Mouse (Mus musculus): ENCODE measurements around the gene Cmbl. TPM values are rescaled to one million over a fixed set of nuclear protein-coding genes. Genes with fewer than 3 reads are reported as not detected.

Cmbl gene
- total RNA-seq, 2 experiments from 2014 or later = 103 to 106 TPM

DNA sequence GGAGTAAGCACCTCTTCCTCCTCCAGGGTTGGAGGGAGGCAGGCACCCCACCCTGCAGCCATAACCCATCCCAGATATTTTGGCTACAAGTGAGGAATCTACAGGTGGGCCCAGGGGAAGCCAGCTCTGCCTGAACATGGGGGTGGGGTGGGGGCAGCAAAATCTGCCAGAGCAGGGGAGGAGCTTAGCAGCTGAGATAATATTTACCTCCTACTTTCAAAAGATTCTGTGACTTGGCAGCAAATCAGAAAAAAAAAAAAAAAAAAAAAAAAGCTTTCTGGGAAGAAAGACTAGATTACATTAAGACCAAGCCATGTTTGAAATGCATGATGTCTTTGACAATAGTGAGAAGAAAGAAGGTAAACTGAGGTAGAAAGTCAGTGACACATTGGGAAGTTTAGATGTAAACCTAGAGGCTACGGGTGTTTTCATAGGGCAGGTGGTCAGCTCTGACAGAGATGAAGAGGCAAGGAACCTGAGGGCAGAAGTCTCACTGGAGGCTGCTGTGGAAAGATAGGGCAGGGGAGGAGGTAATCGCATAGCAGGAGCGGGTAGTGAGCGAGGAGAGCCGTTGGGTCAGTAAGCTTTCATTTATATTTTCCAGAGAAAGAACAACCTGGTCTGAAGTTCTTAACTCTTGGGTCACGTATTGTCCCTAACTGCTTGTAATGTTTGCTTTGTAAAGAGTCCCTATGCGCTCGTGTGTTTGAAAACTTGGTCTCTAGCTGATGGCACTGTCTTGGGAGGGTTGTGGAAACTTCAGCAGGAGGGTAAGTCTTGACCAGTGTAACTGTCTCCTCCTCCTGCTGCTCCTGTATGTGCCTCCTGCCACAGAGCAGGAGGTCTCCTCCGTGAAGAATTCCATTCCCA lies 25.3 kb upstream of the Cmbl start:
- DNase-seq (ENCODE audit: low spot score in 2 of 2) = no peak

DNA sequence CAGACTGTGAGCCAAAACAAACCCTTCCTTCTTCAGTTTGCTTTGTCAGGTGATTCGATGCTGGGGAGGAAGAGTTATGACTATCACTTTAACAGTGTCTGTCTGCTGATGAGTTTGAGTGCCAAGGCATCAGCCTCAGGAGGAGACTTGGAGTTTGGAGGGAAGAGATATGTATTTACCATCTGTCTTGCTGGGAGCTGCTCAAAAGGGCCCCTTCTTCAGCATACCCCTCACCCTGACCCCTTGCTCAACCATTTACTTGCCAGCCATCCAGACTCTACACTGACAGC lies 24.7 kb upstream of the Cmbl start:
- DNase-seq (ENCODE audit: low spot score in 2 of 2) = no peak

DNA sequence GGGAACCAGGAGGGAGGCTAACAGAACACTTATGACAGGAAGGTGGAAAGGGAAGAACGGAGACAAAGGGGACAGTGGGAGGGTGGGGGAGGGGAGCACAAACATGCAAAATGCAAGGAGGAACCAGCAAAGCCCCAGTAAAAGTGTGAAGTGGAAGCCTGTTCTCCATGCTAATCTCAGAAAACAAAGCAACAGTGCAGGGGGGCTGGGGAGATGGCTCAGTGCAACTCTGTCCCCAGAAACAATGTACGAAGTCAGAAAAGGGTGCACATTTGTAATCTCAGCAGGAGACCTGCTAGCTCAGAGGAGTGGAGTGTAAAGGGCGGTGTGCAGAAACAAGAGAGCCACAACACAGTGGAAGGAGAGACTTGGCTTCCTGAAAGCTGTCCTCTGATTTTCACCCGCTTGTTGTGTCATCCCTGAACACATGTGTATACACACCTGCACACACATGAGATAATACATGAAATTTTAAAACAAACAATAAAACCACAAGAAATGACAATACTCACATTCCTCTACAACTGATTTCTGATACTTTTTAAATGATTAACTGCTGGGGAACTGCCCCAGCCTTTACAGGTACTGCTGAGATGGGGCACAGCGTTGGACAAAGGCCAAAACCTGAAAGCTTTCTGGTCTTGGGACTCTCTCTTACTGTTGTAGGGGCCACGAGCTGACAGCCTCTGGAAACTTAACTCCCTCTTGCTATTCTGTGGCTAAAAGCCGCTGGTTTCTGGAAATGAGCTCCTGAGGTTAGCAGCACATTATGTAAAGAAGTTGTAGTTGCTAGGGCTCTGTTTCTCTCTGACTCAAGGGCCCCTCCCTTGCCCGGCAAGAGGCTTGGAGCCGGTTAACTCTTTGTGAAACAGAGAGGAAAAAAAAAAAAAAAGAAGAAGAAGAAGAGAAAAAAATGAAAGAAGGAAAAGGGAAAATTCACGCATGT lies 22.9 kb upstream of the Cmbl start:
- no peak for DNase-seq (ENCODE audit: low spot score in 2 of 2)

DNA sequence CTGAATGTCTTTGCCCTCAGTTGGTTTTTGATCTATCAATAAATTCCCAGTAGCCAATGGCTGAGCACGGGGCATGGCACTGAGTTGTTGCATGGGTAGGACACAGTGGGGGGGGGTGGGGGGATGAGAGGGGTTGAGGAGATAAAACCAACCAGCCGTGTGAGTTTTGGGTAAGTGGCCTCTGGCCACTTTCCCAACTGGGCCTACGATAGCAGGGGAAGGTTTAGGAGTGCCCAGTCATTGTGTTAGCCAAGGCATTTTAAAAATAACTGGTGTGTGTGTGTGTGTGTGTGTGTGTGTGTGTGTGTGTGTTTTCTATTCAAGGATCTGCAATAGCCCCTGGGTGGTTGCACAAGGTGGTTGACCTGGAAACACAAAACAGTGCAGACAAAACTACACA lies 21.9 kb upstream of the Cmbl start:
- DNase-seq (ENCODE audit: low spot score in 2 of 2) = no peak

DNA sequence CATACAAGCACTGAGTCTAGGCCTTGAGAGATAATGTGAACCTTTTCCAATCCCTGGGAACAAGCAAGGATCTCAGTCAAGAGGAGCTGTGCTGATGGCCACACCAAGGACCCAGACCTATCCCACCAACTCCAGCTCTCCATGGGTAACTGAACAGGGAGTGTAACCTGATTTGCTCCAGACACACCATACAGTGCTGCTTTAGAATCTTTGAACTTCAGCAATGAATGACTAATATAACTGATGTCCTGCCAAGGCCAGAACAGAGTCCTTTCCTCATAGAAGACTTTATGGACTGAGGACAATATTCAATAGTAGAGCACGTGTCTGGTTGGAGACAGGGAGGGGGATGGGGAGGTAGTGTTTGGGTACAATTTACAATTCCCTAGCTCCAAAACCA lies 20.1 kb upstream of the Cmbl start:
- DNase-seq (ENCODE audit: low spot score in 2 of 2) = no peak

DNA sequence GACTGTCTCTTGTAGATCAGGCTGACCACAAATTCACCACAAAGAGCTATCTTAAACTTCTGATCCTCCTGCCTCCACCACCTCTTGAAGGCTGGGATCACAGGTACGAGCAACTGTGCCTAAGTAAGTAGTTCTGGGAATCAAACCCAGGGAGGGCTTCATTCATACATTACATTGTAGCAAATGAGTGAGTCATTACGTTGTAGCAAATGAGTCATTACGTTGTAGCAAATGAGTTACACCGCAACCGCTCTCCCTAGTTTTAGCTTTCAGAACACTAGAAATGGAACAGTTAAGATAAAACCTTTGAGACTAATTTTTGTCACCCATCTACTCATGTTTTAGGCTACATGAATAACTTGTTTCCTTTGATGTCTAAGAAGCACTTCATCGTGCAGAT lies 18.9 kb upstream of the Cmbl start:
- no peak for DNase-seq (ENCODE audit: low spot score in 2 of 2)

DNA sequence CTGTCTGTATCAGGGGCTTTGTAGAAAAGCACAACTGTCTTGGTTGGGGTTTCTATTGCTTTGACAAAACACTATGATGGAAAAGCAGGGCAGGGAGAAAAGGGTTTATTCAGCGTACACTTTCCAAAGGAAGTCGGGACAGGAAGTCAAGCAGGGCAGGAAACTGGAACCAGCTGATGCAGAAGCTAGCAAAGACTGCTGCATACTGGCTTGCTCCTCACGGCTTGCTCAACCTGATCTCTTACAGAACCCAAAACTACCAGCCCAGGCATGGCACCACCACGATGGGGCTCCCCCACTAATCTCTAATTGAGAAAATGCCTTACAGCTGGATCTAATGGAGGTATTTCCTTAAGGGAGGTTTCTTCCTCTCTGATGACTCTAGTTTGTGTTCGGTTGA lies 17.8 kb upstream of the Cmbl start:
- no peak for DNase-seq (ENCODE audit: low spot score in 2 of 2)

DNA sequence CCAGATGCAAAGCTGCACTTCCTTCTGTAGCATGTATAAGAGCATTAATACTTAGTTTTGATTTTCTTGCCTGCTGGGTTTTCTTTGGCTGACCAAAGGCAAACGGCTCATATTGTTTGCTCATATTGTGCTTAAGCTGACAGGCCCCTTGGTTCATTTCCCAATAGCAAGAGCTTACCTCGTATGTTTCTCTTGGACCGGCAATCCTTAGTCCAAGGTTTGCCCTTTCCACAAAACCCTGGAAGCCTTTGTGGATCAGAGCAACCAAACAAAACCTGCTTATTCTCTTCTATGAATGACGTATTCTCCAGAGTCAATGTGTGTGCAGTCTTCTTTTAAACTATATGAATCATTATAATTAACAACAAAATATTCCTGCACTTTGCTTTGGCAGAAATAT lies 14.8 kb upstream of the Cmbl start:
- DNase-seq (ENCODE audit: low spot score in 2 of 2) = no peak

DNA sequence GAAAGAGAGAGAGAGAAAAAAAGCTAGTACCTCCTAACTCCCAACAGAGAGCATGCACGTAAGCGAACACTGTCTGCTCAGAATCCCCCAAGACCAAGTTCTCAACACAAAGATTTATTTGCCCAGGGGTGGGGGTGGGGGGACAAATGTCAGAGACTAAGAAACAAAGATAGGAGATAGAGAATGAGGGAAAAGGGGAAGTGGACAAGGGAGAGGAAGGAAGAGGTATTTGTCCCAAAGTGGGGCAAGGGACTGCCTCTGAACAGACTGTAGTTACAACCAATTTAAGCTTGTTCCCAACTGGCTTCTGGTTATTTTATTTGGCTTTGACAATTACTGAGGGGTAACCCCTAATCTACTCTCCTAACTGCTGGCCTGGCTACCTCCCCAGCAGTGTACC lies 10.3 kb upstream of the Cmbl start:
- DNase-seq (ENCODE audit: low spot score in 2 of 2) = no peak

DNA sequence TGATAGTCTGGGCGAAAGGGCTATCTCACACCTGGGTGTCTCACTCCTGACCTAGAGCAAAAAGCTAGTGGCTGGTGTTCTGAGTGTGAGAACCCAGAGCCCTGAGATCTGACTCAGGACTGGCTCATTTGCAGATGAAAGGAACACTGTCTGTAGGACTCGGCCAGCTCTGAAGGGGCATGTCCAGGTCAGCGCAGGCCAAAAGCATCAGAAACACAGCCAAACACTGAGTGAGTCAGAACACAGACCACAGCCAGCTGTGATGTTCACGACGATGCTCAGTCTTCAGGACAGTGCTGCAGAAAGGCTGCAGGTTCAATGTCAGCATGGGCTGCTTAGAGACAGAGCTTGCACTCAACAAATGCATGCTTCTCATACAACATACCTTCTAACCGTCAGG lies 3.8 kb upstream of the Cmbl start:
- DNase-seq (ENCODE audit: low spot score in 2 of 2) = no peak

DNA sequence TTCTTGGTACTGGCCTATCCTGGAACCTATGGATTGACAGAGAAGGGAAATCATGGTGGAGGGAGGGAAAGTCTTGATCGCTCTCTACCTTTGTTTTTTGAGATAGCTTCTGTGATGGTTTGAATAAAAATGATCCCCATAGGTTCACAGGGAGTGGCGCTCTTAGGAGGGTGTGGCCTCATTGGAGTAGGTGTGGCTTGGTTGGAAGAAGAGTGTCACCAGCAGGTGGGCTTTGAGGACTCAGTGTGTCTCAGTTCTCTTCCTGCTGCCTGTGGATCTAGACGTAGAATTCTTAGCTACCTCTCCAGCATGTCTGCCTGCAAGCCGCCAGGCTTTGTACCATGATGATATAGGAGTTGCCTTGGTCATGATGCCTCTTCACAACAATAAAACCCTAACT lies 3.2 kb upstream of the Cmbl start:
- no peak for DNase-seq (ENCODE audit: low spot score in 2 of 2)

DNA sequence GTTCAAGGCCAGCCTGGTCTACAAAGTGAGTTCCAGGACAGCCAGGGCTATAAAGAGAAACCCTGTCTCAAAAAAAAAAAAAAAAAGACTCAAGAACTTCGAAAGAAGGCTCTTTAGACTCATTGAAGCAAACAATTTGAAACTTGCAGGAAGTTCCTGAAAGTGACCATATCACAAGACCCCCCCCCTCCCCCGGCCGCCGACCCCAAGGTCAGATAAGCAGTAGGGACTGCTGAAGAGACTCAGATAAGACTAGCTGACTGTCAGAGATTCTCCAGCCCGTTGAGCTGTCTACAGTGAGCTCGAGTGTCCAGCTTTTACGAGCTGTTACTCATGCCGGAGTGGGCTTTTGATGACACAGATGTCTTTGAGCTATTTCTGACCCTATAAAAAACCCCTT lies 2.3 kb upstream of the Cmbl start:
- no peak for DNase-seq (ENCODE audit: low spot score in 2 of 2)

DNA sequence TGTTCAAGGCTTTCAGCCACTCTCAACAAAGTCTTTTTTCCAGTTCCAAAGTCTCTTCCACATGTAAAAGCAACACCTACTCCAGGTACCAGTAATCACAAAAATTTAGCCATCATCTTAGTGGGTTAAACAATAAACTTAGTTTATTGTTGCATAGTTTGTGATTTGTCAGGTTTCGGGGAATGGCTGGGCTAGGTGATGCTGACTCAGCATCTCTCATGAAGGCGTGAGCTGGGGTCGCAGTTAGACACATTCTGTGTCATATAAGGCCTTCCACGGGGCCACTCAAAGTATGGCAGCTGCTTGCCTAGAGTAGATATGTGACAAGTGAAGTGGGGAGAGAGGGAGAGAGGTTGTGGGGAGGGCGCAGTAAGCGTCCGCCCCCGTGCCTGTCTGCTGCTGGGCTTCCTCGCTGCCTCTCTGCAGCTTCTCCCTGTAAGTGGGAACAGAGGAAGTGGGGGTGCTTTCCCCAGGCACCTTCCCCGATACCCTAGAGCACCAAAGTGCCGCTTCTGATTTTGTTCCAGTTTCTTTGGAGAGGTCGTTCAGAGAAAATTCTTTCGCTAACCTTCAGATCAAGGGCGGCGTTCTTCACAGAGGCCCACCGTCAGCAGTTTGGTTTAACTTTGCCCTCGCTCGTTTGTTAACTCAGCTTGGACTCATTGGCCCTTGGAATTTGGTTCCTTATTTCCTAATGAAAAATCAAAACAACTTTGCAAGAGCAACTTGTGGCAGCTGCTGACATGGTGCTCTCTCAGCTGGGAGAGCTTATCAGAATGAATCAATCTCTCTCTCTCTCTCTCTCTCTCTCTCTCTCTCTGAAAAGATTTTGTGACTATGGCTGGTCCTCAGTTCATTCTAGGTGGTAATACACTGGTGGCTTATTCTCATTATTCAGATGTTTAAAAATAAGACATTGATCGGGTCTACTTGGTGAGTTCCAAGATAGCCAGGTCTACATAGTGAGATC lies 1.3 kb upstream of the Cmbl start:
- peak in 1 of 2 experiments; percentile 31 for DNase-seq (ENCODE audit: low spot score in 2 of 2)

DNA sequence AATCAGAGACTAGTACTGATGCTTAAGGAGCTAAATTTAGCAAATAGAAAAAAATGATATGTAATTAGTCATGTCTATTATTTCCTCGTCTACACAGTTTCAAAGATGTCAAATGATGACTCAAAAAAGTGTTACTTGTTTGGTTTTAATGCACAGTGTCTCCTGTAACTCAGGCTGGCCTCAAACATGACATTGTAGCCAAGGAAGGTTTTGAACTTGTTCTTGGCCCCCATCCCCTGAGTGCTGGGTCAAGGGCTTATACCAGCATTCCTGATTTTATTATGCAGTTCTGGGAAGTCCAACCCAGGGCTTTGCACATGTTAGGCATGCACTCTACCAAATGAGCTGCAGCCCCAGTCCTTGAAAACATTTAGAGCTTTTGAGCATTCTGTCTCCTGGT lies 597 bp downstream of the Cmbl start:
- DNase-seq (ENCODE audit: low spot score in 2 of 2) = no peak

DNA sequence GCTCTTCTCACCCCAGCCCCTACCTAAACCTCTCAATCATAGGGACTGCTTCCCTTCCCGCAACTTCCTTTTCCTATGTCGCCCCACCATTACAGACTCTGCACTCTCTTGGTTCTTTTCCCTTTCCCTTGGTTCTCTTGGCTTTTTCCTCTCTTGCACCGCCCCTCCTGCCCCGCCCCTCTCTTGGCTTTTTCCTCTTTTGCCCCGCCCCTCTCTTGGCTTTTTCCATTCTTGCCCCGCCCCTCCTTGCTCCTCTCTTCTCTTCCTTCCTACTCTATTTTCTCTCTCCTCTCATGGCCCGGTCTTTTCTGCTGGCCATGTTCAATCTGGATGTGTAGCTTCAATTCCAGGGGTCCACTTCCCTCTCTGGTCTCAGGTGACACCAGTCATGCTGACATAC lies 2.2 kb downstream of the Cmbl start:
- no peak for DNase-seq (ENCODE audit: low spot score in 2 of 2)

DNA sequence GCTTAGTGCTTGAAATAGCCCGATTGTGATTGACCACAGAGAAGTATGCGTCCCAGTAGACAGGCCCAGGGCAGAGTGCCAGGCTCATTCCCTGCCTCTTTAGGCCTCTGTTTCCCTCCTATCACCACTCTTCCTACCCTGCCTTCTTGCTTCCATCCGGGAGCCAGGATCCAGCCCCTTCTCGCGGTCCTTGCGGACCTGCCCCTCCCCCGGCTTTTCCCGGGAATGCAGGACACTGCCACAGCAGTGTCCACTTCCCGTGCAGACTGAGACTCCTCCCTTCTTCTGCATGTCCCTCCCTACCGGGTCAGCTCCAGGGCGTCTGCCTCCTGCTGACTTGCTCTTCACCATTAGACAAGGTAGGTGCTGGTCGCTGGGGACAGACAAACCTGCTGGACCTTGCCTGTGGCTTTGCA lies 3.4 kb downstream of the Cmbl start:
- peak in 1 of 2 experiments; percentile 63 for DNase-seq (ENCODE audit: low spot score in 2 of 2)

DNA sequence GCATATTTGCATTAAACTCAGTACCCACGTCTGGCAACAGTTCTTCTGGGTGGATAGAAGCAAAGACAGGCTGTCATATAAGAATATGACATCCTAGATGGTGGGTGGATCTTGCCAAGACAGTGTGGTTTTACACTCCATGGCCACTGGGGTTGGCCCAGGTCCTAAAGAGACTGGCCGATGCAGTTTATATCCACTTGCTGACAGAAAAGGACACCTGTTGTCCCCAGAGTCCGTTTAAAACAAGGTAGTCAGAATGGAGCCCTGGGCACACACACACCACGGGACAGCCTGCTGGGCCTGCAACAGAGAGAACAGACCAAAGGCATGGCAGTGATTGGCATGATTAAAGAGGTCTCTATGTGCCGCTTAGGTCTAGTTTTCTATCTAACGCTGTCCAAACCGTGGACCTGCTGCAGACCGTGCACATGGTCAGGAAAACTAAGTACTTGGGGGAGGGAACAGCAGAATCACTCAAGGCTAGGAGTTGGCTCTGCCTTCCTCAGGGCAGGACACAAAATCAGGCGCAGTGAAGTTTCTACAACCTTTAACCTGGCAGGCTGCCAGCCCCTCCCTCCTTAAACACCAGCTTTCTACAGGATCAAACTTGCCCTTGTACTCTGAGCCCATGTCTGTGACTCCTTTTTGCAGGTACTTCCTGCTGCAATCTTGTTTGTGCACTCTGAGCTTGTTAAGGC lies 4.3 kb downstream of the Cmbl start:
- peak in 1 of 2 experiments; percentile 40 for DNase-seq (ENCODE audit: low spot score in 2 of 2)

DNA sequence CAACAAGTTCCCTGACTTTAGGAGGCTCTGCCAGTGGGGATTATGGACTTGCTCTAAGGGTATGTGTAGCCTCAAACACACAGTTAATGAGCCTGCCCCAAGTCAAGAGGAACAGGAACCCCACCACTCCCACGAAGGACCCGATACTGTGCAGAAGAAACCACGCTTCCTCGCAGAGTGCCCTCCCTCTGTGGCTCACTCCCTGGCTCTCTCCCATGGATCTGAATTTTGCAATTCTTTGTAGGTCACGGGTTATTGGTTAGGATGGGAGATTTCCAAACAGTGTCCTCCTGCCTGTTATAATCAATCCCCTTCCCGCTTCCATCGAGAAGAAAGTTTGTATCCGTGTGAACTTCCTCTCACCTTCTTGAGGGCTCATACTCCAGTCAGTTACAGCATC lies 5.8 kb downstream of the Cmbl start:
- no peak for DNase-seq (ENCODE audit: low spot score in 2 of 2)

DNA sequence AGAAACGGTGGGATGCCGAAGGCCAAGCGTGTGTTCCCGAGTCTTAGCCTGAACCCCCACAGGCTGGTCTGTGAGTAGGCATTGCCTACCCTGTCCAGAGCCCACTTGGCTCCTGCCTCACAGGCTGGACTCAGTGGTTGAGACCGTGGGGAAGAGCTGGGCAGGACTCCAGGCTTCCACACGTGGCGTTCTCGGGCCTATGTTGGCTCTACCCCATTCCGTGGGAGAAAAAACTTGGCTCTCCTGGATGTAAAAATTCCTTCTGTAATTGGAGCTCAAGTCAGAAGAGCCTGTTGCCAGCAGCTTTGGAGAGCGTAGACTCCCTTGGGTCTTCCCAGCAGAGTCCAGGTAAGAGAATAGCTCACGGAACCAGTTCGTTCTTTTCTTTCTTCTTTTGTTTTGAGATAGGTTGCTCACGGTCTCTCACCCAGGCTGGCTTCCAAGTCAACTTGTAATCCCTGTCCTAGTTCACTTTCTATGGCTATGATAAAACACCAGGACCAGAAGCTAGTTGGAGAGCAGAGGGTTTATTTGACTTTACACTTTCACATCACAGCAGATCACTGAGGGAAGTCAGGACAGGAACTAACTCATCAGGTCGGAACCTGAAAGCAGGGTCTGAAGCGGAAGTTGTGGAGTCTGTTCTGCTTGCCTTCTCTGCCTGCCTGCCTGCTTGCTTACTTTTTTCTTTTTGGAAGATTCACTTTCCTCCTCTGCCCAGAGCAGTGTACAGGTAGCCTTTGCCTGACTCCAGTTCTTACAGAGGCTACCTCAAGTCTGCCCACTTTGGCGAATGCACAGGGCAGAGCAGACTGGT lies 6.9 kb downstream of the Cmbl start:
- no peak for DNase-seq (ENCODE audit: low spot score in 2 of 2)

DNA sequence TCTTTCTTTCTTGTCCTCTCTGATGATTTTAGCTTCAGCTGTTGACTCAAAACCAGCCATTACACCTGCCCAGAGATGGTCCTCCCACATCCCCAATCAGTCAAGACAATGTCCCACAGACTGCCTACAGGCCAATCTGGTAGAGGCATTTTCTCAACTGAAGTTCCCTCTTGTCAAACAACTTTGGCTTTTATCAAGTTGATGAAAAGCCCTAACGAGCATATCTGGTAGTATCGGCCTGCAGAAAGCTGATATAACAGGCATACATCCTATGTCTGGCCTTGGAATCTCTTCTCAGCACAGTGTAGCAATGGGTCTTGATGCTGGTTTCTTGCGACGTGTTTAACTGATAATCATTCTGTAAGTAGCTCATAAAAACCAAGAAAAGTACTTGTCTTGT lies 8.1 kb downstream of the Cmbl start:
- DNase-seq (ENCODE audit: low spot score in 2 of 2) = no peak

Data from adrenal gland, postnatal 4 days (tissue).